Mouse (Mus musculus): Measurements from ENCODE around the gene Fam205a1.
"Not testable (repeated sequence)": the region's sequence is repeated elsewhere in the genome, so short reads cannot be mapped to it uniquely, and the experiment has no call there.

The Fam205a1 gene

DNA sequence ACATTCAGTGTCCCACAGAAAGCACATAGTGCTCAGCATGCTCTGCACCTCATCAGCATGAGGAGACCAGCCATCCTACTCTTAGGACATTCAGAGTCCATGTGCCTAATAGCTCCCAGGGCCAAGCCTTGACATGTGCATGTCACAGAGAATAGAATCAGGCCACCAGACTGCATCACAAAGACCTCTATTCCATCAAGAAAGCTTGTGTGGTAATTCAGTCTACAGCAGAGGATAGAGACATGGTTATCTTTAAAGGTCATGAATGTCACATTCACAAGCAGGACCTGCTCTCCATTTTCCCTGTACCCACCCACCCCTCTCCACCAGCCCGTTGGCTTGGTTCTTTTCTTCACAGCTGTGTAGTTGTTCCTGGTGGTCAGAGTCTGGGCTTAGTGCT, at the start of gene Fam205a1:
TSS of gene Fam205a1 (minus strand) at position 101 of the 400 bp plus-strand sequence.
- in situ Hi-C loops (cut with MboI; ENCODE audit: low sequenced_read_pairs), result not testable (repeated sequence)

DNA sequence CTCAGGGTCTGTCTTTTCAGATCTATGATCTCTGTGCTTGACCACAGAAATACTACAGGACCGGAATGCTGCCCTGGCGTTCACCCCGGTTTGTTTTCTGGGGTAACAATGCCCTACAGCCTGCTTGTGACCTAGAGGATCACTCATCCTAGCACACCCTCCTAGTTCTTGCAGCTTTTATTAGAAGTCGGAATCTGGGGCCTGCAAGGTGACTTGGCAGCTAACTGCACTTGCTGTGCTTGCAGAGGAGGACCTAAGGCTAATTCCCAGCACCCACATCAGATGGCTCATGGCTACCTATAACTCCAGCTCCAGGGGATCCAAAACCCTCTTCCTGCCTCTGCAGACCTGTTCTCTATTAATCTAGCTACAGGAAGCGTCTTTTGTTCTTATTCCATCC, 49.0 kb upstream of the Fam205a1 start:
- in situ Hi-C loops (cut with MboI; ENCODE audit: low sequenced_read_pairs), result no loop called here

DNA sequence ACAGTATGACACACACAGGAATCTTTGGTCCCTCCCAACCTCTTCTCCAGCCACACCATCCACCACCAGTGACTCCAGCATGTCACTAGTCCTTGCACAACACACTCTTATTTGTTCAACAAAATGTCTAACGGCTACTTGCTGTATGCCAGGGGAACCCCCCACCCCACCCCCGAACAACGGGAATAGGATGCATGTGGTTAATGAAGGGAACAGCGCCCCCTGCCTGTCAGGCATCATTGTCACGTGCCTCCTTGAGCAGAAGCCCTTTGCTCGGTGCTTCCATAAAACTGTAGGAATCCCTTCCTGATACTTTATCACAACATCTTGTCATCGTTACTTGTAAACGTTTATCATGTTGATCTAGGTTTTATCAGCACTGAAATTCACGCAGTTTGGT, 48.5 kb upstream of the Fam205a1 start:
- in situ Hi-C loops (cut with MboI; ENCODE audit: low sequenced_read_pairs), result no loop called here

DNA sequence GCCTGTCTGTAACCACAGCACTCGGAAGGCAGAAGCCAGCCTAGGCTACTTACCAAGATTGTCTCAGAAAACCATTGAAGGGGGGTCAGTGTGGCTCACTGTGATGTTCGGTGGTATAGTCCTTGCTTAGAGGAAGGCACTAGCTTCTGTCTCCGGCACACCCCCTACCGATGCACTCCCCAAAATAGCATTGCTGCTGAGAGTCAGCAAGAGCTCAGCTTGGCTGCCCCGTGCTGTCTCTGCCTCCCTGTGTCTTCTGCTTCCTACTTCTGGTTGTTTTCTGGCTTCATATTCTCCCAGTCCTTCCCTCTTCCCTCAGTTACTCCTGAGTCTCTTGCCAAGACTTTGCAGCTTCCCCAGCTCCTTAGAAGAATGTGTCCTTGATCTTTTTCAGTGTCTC, 47.2 kb upstream of the Fam205a1 start:
- in situ Hi-C loops (cut with MboI; ENCODE audit: low sequenced_read_pairs), result no loop called here

DNA sequence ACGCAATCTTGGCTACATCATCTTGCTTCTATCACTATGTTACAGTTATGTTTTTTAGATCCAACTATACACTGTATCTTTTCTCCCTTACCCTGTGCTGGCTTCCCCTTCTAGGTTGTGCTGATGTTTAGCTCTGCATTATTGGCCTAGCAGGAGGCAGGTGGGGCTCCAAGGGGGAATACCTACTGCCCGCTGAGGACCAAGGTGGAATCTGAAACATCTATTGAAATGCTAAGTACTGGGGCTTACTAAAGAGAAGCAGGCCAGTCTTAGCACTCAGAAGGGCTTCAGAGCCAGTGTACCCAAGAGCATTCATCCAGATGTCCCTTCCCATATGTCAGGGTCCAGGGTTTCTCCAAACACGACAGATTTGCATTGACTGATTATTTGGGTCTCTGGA, 45.2 kb upstream of the Fam205a1 start:
- in situ Hi-C loops (cut with MboI; ENCODE audit: low sequenced_read_pairs), result no loop called here

DNA sequence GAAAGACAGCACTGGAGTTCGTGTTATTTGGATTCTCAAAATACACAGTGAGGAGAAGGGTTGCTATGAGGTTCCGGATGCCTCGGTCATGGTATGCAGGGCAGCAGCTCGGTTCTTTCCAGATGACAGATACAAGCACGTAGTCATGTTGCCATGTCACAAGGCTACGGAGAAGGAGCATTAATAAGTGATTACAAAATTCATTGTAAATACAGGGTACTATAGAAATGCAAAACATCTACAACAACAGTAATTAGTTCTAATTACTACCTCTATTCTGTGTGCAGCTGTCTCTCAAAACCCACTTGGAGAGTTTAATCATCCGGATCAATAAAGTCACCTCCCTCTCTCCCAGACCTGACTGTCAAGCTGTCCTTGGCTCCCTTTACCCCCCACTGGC, 41.4 kb upstream of the Fam205a1 start:
- in situ Hi-C loops (cut with MboI; ENCODE audit: low sequenced_read_pairs), result no loop called here

DNA sequence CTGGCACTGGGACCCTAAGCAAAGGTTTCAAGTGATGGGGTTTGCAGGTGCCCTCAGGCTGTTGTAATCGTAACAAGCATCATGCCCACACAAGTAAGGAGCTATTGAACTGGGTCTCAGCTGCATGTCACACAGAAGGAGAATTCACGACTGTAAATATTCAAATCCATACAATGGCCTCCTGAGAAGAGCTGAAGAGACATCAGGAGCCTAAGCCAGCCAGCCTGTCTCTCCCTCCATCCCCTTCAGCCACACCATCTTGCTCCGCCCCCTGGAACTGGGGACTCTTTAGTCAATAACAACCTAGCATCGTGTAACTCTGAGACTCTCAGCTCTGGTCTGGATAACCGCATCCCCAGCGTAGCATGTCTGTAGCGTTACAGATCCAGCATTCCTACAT, 37.5 kb upstream of the Fam205a1 start:
- in situ Hi-C loops (cut with MboI; ENCODE audit: low sequenced_read_pairs), result no loop called here

DNA sequence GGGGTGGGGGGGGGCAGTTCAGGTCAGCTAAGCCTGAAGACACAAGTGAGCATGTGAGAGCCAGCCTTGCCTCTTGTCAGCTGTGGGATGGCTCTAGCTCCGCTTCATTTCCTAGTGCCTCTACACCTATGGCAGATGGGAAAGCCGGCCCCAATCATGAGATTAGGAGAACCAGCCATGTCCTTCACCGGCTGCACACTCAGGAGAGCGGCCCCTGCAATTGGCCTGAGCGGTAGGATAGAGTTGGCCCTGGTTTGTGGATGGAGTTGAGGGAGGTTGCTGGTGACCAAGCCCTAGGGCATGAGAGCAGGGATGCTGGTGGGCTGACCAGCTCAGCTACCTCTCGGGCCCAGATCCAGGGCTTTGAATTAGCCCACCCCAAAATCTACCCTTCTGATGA, 35.1 kb upstream of the Fam205a1 start:
- in situ Hi-C loops (cut with MboI; ENCODE audit: low sequenced_read_pairs), result no loop called here

DNA sequence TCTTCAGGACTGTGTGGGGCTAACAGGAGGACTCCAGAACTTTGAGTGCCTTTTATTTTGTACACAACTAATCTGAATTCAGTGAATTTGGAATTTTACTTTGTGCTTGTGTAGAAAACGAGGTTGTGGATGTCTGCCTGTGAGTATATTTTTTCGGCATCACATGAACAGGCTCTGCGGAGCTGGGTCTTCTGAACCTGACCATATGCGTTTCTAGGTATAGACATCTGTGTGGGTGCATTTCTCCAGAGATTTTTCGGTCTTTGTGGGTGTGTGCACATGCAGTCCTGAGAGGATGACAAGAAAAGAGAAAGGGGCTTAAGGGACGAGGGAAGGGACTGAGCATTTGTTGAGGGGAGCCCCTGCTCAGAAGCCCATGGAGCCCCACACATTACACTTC, 33.2 kb upstream of the Fam205a1 start:
- in situ Hi-C loops (cut with MboI; ENCODE audit: low sequenced_read_pairs), result no loop called here

DNA sequence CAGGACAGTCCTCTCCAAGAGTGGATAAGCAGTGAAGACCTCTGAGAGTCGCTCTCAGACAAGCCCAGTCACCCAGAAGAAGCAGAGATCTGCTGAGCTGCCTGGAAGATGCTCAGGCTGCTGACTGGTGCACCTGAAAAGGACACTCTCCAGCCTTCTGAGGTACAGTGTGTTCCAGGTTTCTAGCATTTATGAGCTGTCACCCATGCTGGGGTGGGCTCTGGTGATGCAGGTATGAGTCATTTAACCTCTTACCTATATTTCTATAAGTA, 26.9 kb upstream of the Fam205a1 start:
- in situ Hi-C loops (cut with MboI; ENCODE audit: low sequenced_read_pairs), result no loop called here

DNA sequence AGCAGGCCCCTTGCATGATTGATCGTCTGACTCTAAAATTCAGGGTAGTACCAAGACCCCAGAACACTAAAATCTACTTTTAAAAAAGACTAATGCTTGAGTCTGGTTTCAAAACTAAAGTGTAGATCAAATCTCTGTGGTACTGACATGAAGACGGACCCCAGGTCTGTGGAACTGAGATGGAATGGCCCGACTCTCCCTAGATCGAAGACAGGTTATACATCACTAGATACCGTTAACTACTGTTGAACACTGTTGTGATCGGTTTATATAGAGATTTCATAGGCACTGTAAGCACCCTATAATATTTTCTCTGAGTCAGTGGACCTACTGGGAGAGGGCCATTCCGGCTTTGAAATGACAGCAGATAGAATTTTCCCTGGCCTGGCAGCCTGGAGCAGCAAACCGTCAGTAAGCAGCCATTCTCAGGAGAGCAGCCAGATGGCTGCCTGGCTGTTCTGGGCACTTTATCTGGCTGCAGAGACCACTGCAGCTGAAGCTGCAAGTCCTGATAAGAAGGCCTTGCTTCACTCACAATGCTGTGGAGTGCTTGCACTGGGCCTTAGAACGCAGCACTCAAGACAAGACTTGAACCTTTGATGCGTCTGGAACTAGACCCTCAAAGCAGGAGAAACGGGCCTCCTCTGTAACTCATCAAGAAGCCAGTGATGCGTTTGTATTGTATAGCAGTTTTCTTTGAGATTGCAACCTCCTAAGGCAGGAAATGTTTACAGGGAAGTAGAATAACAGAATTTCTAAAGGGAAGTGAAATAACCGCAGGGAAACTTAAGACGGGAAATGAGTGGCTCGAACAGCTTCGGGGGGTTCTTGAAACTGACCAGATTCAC, 26.4 kb upstream of the Fam205a1 start:
- in situ Hi-C loops (cut with MboI; ENCODE audit: low sequenced_read_pairs), result no loop called here

DNA sequence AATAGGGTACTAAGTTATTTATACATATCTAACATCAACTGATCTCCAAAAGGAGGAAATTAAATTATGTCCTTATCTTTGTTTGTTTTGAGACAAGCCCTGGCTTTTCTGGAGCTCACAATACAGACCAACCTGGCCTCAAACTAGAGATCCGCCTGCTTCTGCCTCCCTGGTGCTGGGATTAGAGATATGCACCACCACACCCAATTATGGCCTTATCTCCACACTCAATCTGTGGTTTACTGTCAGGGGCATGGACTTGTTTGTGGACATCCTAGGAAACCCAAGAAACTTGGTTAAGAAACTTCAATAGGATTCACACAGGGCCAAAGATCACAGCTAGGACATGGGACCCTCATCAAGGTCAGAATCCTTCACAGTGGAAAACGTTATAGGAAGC, 24.0 kb upstream of the Fam205a1 start:
- in situ Hi-C loops (cut with MboI; ENCODE audit: low sequenced_read_pairs), result no loop called here

DNA sequence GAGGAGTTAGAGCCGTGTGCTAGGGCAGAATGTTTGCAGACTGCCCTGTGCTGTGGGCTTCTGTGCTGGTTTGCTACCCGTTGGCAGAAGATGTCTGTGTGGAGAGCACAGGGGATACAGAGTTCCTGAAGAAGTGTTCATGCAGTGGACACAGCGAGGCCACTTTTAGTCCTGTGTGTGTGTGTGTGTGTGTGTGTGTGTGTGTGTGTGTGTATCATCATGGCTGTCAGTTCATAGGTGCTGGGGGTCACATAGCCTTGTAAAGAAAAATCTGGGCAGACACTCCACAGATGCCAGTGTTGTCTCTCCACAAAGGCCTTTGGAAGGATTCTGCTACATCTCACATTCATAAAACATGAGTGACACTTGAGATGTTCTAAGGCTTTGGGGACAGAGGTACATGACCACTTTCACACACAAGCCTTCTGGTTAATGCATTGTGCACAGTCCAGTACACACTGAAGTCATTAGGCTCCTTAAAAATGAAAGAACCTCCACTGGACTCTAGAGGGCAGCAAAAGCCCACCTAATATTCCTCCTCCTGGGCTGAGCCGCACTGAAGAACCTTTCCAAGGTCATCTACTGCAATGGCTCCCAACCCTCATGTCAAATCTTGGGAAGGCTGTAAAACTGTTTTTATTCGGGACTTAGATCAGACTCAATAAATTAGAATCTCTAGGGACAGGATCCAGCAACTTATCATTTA, 23.1 kb upstream of the Fam205a1 start:
- in situ Hi-C loops (cut with MboI; ENCODE audit: low sequenced_read_pairs), result no loop called here

DNA sequence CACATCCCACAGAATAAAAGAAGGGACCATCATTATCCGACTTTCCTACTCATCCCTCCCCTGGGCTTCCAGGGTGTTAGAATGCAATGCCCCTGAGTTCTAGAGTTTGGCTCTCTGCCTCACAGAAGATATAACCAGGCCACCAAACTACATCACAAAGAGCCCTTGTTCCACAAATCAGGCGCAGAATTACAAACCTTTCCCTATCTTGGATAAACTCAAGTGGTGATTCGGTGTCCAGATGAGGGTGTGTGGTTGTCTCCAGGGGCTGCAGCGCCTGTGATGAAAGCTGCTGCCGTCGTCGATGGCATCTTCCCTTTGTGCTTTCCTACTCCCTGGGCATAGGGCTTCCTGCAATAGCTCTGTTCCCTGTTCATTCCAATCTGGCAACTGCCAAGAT, 20.4 kb upstream of the Fam205a1 start, which contains the start of gene Fam205c:
TSS of gene Fam205c (minus strand) at position 101 of the 400 bp plus-strand sequence.
- in situ Hi-C loops (cut with MboI; ENCODE audit: low sequenced_read_pairs), result loop anchor here (5.0 kb wide), 1 partner anchor 88 kb away; no protein-coding TSS in a partner anchor

DNA sequence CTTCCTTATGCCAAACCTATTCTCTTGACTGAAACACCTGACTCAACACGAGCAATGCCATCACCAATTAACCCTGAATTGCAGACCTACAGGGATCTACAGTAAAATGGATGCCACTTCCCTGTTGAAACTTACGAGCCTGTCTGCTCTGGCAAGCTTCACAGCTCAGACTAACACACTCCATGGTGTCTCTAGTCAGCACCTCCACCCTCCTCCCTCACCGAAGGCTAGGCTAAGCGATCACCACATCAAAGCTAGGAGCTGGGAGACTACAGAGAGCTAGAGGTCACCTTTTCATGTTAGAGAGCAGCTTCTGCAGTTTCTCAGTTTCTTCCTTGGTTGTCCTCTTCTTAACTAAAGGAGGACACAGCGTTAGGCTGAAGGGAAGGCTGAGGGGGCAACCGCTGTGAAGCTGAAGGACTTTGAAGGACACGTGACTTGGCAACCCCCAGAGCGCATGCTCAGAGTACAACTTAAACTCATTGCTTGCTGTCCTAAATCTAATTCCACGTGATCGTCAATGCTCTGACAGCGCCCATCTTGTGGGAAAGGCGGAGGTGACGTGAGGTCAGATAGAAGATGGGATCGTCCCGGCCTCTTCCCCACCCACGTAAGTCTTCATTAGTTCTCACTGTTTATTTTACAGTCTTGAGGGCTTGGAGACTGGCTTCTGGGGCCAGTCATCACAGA, 19.2 kb upstream of the Fam205a1 start:
- in situ Hi-C loops (cut with MboI; ENCODE audit: low sequenced_read_pairs), result loop anchor here (5.0 kb wide), 1 partner anchor 89 kb away; no protein-coding TSS in a partner anchor

DNA sequence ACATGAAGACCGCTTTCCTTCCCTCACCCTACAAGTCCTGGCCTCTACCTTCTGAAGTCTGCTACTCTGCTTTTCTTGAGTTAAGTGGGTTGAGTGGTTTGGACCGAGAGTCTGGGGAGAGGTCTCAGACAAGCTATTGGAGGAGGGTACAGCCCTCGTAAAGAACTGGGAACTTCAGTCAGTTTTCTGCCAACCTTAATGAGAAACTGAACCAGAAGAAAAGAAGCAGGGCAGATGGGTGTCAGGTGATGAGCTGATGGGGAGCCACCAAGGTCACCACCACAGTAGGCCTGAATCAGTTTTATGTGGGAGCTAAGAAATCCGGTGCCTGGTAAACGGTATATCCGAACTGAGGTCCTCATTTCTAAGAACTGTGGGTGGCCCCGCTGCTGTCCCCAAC, 18.5 kb upstream of the Fam205a1 start:
- in situ Hi-C loops (cut with MboI; ENCODE audit: low sequenced_read_pairs), result loop anchor here (5.0 kb wide), 1 partner anchor 90 kb away; no protein-coding TSS in a partner anchor

DNA sequence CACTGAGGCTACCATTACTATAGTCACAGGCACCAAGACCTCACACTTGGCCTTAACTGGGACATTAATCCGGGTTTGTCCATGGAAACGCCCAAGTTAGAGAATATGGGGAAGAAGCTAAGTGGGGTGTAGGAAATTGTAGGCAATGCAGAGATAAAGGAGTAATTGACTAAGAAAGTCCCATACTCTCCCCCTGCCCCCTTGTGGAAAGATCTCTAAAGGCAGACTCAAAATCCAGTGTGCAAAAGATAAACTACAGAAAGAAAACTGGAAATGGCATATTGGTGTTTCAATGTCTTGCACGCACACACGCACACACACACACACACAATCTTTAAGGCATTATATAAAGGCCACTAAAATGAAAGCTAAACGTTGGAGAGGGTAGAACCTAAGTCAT, 17.1 kb upstream of the Fam205a1 start:
- in situ Hi-C loops (cut with MboI; ENCODE audit: low sequenced_read_pairs), result loop anchor here (5.0 kb wide), 1 partner anchor 92 kb away; no protein-coding TSS in a partner anchor

DNA sequence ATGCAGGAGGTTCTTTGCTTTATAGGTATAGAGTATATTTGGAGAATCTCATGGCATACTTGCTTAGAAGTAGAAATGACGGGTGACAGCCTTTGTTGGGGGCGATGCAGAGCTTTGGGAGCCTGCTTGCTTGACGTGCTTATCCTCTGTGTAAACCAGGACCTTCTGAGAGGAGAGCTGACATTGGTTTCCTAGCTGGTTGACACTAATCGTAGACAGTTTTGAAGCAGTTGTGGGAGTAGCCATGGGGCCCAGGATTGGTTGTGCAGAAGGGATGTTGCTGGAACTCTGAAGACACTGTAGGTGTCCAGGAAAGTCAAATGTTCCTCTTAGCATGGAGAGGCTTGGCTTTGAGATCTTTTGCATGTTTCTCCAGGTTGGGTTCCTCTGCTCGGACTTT, 14.5 kb upstream of the Fam205a1 start:
- in situ Hi-C loops (cut with MboI; ENCODE audit: low sequenced_read_pairs), result no loop called here

DNA sequence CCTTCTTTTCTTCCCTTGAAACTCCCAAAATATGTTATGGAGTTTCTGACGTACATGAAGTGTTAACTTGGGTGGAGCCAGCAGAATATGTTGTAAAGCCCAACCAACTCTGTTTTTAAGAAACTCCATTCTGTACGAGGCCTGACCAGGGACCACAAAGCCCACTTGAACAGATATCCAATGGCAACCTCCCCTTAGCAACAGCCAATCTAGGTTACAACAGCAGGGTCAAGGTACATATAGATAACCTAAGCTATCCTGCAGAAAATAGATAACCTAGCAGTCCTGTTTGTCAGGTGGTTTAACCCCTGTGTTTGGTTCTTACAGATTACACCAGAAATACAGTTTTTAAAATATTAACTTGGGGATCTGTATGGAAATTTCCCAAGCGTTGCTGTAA, 13.7 kb upstream of the Fam205a1 start:
- in situ Hi-C loops (cut with MboI; ENCODE audit: low sequenced_read_pairs), result no loop called here

DNA sequence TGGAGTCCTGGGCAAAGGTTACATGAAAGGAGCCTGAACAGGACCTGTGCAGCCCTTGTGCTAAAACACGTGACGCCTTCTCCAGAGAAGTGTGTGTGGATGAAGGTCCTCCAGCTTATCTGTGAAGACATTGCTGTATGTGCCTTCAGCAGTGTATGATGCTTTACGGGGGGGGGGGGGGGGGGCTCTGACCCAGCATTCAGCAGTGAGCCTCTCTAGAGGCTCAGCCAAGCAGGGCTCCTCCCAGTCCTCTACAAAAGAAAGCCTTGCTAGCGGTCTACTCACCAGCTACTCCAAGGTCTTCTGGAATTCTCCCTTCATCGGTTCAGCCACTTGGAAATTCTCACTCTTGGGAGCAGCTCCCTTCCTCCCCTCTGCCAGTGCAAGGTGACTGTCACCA, 9.8 kb upstream of the Fam205a1 start:
- in situ Hi-C loops (cut with MboI; ENCODE audit: low sequenced_read_pairs), result not testable (repeated sequence)

DNA sequence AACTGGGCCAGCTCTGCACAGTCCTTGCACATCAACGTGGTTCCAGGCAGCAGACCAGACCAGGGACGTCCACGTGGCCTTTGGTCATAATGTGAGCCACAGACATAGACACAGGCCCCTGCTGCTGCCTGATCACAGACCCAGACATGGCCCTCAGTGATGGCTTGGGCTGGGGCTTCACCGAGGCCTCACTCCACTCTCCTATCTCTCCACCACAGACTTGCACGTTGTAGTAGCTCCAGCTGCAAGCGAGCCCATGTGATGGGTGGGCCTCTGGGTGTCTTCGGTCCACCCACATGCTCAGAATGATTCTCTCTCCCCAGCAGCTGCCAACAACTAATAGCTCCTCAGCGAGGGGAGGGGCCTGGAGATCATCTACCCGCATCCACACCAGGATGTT, 6.8 kb upstream of the Fam205a1 start:
- in situ Hi-C loops (cut with MboI; ENCODE audit: low sequenced_read_pairs), result not testable (repeated sequence)

DNA sequence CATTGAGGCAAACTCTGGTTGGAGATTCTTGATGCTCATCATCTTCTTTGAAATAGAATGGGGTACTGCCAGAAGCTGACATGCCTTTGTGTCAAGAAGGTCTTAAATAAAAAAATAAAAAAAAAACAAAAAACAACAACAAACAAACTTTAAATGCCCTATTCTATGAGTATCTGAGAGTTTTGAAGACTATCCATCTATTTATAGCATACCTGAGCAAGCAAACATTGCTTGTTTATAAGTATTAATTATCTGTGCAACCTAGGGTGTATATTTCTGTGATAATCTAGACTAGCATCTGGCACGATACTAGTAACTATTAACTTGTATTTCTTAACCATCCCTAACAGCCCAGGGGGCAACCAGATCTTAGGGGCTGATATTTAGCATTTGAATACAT, 3.0 kb upstream of the Fam205a1 start, which contains the start of gene Gm12394:
TSS of gene Gm12394 (minus strand) at position 101 of the 400 bp plus-strand sequence.
- in situ Hi-C loops (cut with MboI; ENCODE audit: low sequenced_read_pairs), result not testable (repeated sequence)
